Mouse (Mus musculus) liver, postnatal 0 days (tissue): ENCODE data around the gene Sptb.

Source experiments
- CTCF ChIP-seq: sonication (generic); IDR thresholded peaks from 2 replicates; pipeline ENCODE4 v1.5.1; 2016; ENCODE audit warnings: antibody characterized with exemption, low read depth
- EP300 ChIP-seq: IDR thresholded peaks from 2 replicates; pipeline ENCODE4 v1.6.1; 2016; ENCODE audit warnings: antibody characterized with exemption, low read depth, mild to moderate bottlenecking

- TF ChIP-seq EP300 (no peak), CTCF (no peak)
Measured at GRCm38 (mm10) chr12:76614868-76615579, 95.3 kb downstream of the Sptb start.
